Mouse (Mus musculus) lung, postnatal 0 days (tissue): ENCODE results near the gene Myog.

ENCODE experiments used
- CTCF ChIP-seq: IDR thresholded peaks from 2 replicates; pipeline ENCODE4 v1.5.1; 2016; ENCODE audit warnings: antibody characterized with exemption, mild to moderate bottlenecking
- EP300 ChIP-seq: IDR thresholded peaks from 2 replicates; pipeline ENCODE4 v1.6.1; 2016; ENCODE audit warnings: antibody characterized with exemption, mild to moderate bottlenecking, control low read depth

GRCm38 (mm10) chr1:134276823-134277222 lies 13.0 kb upstream of the Myog start:
- no peak for TF ChIP-seq CTCF
- TF ChIP-seq EP300: no peak
